Mouse (Mus musculus) midbrain, embryonic 14.5 days (tissue): ENCODE results near the gene Xpo4. TPM values are rescaled to one million over a fixed set of nuclear protein-coding genes. Genes with fewer than 3 reads are reported as not detected.

ENCODE experiments used
- ATAC-seq: fragments of 200-750 bp; cut with Nextera tagmentation; 2 replicates; pipeline ENCODE4 v1.8.0; 2017; ENCODE audit warnings: moderate number of reproducible peaks, moderate library complexity; ENCODE audit not compliant: low FRiP score, low TSS enrichment
- DNase-seq: peaks from one replicate; pipeline ENCODE4 v3.0.0-alpha.2; 2015
- H3K27ac ChIP-seq: fragments of 300-500 bp; sonication (generic); replicated peaks from 2 replicates; pipeline ENCODE4 v1.5.1; 2014; ENCODE audit warnings: mild to moderate bottlenecking, low read depth, low read length, moderate library complexity
- H3K27me3 ChIP-seq: fragments of 300-500 bp; sonication (generic); 2 replicates; pipeline ENCODE4 v1.6.1; 2014; ENCODE audit warnings: low read length, control low read depth, mixed read lengths; ENCODE audit not compliant: control insufficient read depth, insufficient read depth
- H3K36me3 ChIP-seq: fragments of 300-500 bp; sonication (generic); 2 replicates; pipeline ENCODE4 v1.6.1; 2014; ENCODE audit warnings: low read length, control low read depth; ENCODE audit not compliant: control insufficient read depth, insufficient read depth
- H3K4me1 ChIP-seq: fragments of 300-500 bp; sonication (generic); 2 replicates; pipeline ENCODE4 v1.6.1; 2014; ENCODE audit warnings: mild to moderate bottlenecking, antibody characterized with exemption, low read length, control low read depth; ENCODE audit not compliant: control insufficient read depth, insufficient read depth
- H3K4me2 ChIP-seq: fragments of 300-500 bp; sonication (generic); 2 replicates; pipeline ENCODE4 v1.6.1; 2014; ENCODE audit warnings: mild to moderate bottlenecking, low read length, moderate library complexity
- H3K4me3 ChIP-seq: fragments of 300-500 bp; sonication (generic); replicated peaks from 2 replicates; pipeline ENCODE4 v1.5.1; 2014; ENCODE audit warnings: low read depth, low read length
- H3K9ac ChIP-seq: fragments of 300-500 bp; sonication (generic); replicated peaks from 2 replicates; pipeline ENCODE4 v1.6.1; 2014; ENCODE audit warnings: mild to moderate bottlenecking, low read length, moderate library complexity
- H3K9me3 ChIP-seq: fragments of 300-500 bp; sonication (generic); 2 replicates; pipeline ENCODE4 v1.6.1; 2016; ENCODE audit warnings: low read length, control low read depth, mixed read lengths; ENCODE audit not compliant: control insufficient read depth
- WGBS: fragments of 180-500 bp; shearing (Covaris S2); extraction: QIAGEN DNeasy Blood & Tissue Kit; methylation state at CpG from one replicate; pipeline ENCODE4 v1.1.7; 2014; 5-methylcytosine and 5-hydroxymethylcytosine counted together
- polyA plus RNA-seq: library from polyadenylated mRNA; unstranded; fragments of >200 nt; fragmentation: Nextera tagmentation; extraction: Ambion mirVana; gene quantifications from 2 replicates; pipeline ENCODE4 v1.2.1, GENCODE M21; 2014

Gene Xpo4
- polyA plus RNA-seq, 1 experiment from 2014 or later = 18.7 TPM

DNA sequence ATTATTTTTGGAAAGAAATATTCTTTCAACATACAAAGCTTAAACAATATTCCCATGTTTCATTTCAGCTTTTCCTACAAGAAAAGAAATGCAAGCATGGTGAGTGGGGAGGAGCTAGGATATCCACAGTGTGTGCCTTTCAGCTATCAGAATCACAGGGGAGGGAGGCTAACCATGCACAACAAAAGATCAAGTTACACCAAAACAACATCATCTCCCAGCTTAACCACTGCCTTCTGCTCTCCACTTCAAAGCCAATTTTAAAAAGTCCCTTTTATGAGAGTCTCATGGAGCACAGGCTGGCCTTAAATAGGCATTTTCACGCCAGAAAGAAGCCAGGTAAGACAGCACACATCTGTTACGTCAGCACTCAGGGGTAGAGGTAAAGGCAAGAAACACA lies 54.2 kb downstream of the Xpo4 start:
- Histone ChIP-seq H3K4me3 (no peak overlapping the region), H3K27me3 (no peaks in the 10 kb centered on the region), H3K27ac (no peak overlapping the region), H3K9ac (no peak overlapping the region), H3K9me3 (no peaks in the 10 kb centered on the region), H3K36me3 (no peaks in the 10 kb centered on the region), H3K4me1 (peaks cover 9% of the 10 kb centered on the region; the same call in 1 of the 2 replicates), H3K4me2 (no peak overlapping the region)
- DNase-seq (no peak), ATAC-seq (no peak)
- WGBS = 62% methylated on average over 2 of the region's 2 CpGs

DNA sequence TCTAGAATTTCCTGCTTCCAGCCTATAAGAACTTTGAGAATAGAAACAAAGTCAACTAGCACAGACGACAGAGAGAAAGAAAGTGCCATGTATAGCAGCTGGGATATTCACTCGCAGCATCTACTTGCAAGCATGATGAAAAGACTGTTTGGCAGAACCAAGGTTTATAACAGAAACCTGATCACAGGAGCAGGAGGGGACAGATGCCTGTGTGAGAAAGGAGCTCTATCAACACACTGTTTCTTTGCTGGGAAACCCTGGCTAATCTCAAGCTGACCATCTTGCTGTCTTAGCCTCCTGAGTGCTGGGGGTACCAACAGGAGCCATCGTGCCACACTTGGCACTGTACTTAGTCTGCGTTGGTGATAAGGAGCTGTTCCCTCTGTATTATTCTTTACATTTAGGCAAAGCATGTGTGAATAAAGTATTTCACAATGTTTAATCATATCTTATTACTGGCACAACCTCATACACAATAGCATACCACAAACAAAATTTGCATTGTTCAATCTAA lies 55.4 kb downstream of the Xpo4 start:
- H3K4me3 ChIP-seq = no peak overlapping the region
- no peaks in the 10 kb centered on the region for H3K27me3 ChIP-seq
- 85% methylated on average over 4 of the region's 4 CpGs for WGBS
- no peak for ATAC-seq
- H3K36me3 ChIP-seq = 0 out of 2 replicates have a peak, but pooled peaks cover 2% of the 10 kb centered on the region
- no peak overlapping the region for H3K9ac ChIP-seq
- no peak overlapping the region for H3K4me2 ChIP-seq
- H3K4me1 ChIP-seq = peaks cover 9% of the 10 kb centered on the region; the same call in 1 of the 2 replicates
- H3K27ac ChIP-seq = no peak overlapping the region
- no peaks in the 10 kb centered on the region for H3K9me3 ChIP-seq
- no peak for DNase-seq

DNA sequence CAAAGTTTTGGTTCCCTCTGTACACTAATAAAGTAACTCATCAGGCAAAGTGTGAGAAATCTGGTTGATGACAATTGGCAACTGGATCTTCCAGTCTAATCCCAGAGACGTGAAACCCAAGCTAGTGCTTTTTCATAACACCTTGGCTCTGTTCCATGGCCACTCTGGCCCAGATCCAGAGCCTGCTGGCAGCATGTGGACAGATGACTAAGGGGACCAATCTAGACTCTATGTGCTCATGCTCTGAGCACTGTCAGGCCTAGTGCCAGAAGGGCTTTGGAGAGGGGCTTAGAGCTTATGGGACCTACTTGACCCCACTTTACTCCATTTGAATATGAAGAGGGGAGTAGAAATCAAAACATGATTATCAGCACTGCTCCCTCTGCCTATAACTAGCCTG lies 57.7 kb downstream of the Xpo4 start:
- DNase-seq (peak; percentile 86), ATAC-seq (peak; percentile 77; the same call in 1 of the 2 replicates)
- Histone ChIP-seq H3K9ac (no peak overlapping the region), H3K4me1 (peaks cover 9% of the 10 kb centered on the region; the same call in 1 of the 2 replicates), H3K4me2 (no peak overlapping the region), H3K36me3 (peaks cover 23% of the 10 kb centered on the region), H3K4me3 (no peak overlapping the region), H3K27me3 (no peaks in the 10 kb centered on the region), H3K27ac (no peak overlapping the region), H3K9me3 (no peaks in the 10 kb centered on the region)
- WGBS = 48% methylated on average over 1 of the region's 1 CpGs

DNA sequence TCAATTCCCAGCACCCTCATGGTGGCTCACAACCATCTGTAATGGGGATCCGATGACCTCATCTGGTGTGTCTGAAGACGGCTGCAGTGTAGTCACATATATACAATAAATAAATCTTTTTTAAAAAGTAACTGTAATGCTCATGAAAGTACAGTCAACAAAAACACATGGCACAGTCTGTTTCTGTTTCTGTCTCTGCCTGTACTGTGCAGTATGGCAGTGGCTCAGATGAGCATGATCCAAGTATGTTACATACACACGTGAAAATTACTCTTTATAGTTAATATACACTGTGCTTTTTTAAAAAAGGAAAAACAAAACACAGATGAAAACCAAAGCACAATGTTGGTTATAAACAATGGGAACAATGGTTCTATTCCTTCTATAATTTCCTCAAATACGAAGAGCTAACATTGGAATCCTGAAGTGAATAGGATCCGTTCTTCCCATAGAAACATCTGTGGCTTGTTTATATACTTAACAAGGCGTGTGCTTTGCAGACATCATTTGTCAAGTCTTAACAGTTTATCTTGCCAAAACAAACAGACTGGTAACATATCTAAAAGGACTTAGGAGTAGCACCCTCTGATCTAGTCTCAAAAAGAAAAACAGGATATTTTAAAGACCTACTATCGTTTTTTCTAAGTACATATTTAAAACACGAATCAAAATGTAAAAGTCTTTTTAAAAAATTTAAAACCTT lies 58.4 kb downstream of the Xpo4 start:
- H3K9ac ChIP-seq = no peak overlapping the region
- no peak overlapping the region for H3K4me3 ChIP-seq
- DNase-seq (no peak), ATAC-seq (no peak)
- no peak overlapping the region for H3K27ac ChIP-seq
- WGBS = 84% methylated on average over 8 of the region's 8 CpGs
- H3K4me2 ChIP-seq = no peak overlapping the region
- H3K9me3 ChIP-seq = no peaks in the 10 kb centered on the region
- peaks cover 28% of the 10 kb centered on the region for H3K36me3 ChIP-seq
- peaks cover 9% of the 10 kb centered on the region; the same call in 1 of the 2 replicates for H3K4me1 ChIP-seq
- no peaks in the 10 kb centered on the region for H3K27me3 ChIP-seq

DNA sequence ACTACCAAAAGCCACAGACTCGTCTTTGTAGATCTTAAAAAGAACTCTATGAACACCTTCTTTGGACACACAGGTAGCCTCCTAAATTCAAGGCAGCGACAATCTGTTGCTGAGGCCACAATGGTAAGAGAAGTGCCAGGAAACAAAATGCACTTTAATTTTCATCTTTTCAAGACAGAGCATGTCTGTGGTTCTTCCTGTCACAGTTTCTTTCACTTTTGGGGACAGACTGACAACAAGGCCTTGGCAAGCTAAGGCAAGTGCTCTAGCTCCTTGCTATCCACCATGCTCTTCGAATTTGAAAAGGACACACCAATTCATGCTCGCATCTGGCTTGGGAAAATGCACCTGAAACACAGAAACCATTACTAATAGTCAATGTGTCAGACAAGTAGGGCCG lies 72.0 kb downstream of the Xpo4 start:
- no peak overlapping the region for H3K4me3 ChIP-seq
- H3K9ac ChIP-seq = no peak overlapping the region
- peaks cover 62% of the 10 kb centered on the region for H3K36me3 ChIP-seq
- H3K27me3 ChIP-seq = no peaks in the 10 kb centered on the region
- no peak overlapping the region for H3K4me2 ChIP-seq
- no peak for DNase-seq
- 98% methylated on average over 5 of the region's 5 CpGs for WGBS
- H3K9me3 ChIP-seq = no peaks in the 10 kb centered on the region
- H3K4me1 ChIP-seq = no peaks in the 10 kb centered on the region
- no peak for ATAC-seq
- H3K27ac ChIP-seq = no peak overlapping the region

DNA sequence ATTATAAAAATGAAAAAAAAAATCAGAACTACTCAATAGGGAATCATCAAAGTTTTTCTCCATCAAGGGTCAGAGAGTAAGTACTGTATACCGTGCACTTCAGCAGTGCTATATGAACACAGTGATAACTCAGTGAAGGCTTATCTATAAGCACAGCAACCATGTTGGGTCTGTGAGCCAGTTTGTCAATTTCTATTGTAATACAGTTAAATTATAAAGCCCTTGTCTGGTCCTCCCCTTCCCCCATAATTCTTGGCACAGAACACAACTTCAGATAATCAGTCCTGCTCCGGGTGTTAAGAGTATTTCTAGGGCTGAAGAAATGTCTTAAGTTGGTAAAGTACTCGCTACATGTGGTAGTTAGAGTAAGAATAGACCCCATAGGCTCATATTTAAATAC lies 73.4 kb downstream of the Xpo4 start:
- Histone ChIP-seq H3K4me1 (no peaks in the 10 kb centered on the region), H3K27me3 (no peaks in the 10 kb centered on the region), H3K9ac (no peak overlapping the region), H3K36me3 (peaks cover 64% of the 10 kb centered on the region), H3K4me3 (no peak overlapping the region), H3K9me3 (no peaks in the 10 kb centered on the region), H3K4me2 (no peak overlapping the region), H3K27ac (no peak overlapping the region)
- DNase-seq = no peak
- ATAC-seq = no peak
- 98% methylated on average over 3 of the region's 3 CpGs for WGBS

DNA sequence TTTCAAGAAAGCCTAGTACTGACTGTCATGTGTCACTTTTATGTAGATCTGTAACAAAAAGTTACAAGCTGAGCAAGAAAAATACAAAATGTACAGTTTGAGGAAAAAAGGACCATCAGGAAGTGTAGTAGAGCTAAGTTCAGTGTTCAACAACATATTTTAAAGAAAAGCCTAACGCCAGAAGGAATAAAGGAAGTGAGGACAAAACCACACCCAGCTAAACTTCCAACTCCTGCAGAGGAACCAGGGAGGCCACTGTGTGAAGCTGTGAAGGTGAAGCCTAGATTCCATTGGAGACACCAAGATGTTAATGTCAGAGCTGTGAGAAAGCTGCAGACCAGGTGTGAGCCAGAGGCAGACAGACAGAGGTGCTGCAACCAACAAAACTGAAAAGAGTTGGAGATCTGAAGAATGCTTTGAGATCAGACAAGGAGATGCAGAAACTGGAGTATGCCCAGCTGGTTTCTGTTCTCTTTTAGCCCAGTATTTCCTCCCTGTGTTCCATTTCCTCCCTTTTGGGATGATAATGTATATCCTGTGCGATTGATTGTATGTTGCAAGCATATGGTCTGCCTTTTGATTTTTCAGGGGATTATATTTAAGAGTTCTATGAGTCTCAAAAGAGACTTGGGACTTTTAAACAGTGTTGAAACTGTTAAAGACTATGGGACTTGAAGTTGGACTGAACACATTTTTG lies 88.7 kb downstream of the Xpo4 start:
- Histone ChIP-seq H3K4me1 (no peaks in the 10 kb centered on the region), H3K9ac (no peak overlapping the region), H3K27me3 (no peaks in the 10 kb centered on the region), H3K4me3 (no peak overlapping the region), H3K4me2 (no peak overlapping the region), H3K27ac (no peak overlapping the region), H3K36me3 (0 out of 2 replicates have a peak, but pooled peaks cover 7% of the 10 kb centered on the region), H3K9me3 (no peaks in the 10 kb centered on the region)
- 98% methylated on average over 2 of the region's 2 CpGs for WGBS
- DNase-seq (no peak), ATAC-seq (no peak)

DNA sequence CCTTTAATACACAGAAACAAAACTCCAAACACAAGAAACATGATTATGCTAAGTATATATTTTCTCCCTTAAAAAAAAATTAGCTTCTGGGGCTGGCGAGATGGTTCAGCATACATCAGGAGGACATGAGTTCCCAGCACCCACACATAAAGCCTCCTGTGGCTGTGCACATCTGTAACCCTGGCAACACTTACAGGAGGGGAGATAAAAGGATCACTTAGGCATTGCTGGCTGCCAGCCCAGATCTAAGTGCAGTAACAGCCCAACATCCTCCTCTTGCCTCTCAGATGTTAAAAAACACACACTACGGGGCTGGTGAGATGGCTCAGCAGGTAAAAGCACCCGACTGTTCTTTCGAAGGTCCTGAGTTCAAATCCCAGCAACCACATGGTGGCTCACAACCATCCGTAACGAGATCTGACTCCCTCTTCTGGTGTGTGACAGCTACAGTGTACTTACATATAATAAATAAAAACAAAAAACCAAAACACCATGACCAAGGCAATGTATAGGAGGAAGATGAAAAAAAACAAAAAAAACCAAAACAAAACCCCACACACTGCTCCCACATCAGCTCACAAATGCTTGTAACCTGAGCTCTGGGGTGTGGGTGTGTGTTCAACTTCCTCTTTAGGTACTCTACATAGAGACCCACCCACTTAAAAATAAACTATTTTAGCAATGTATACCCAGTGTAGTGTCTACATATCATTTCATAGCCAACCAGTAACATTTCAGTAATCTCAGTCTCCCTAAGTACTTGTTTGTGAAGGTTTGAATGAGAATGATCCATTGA lies 90.2 kb downstream of the Xpo4 start:
- Histone ChIP-seq H3K4me3 (no peak overlapping the region), H3K36me3 (0 out of 2 replicates have a peak, but pooled peaks cover 3% of the 10 kb centered on the region), H3K9me3 (no peaks in the 10 kb centered on the region), H3K4me2 (no peak overlapping the region), H3K4me1 (peaks cover 6% of the 10 kb centered on the region), H3K27ac (no peak overlapping the region), H3K27me3 (no peaks in the 10 kb centered on the region), H3K9ac (no peak overlapping the region)
- WGBS = 88% methylated on average over 6 of the region's 6 CpGs
- ATAC-seq (no peak), DNase-seq (no peak)
